Mouse (Mus musculus): Measurements from ENCODE around the gene Mfsd8.
A peak's percentile ranks its signal among the peaks of the same experiment; 100 is the strongest.
"Not testable (repeated sequence)": the region's sequence is repeated elsewhere in the genome, so short reads cannot be mapped to it uniquely, and the experiment has no call there.

Mfsd8 gene

GRCm38 (mm10) chr3:40846473-40846956, at the start of gene Mfsd8:
Gene Mfsd8, minus strand, starts transcription at chr3:40846886.
- DNase-seq (ENCODE audit: low spot score in 2 of 2): peak; percentile 86 to 95

- peak; percentile 0 to 4 for DNase-seq (ENCODE audit: low spot score in 2 of 2)
Observed at GRCm38 (mm10) chr3:40894336-40894735, 47.6 kb upstream of the Mfsd8 start.

GRCm38 (mm10) chr3:40893816-40894258, 47.2 kb upstream of the Mfsd8 start:
- DNase-seq (ENCODE audit: low spot score in 2 of 2): peak; percentile 87 to 98

- DNase-seq (ENCODE audit: low spot score in 2 of 2): not testable (repeated sequence)
Observed at GRCm38 (mm10) chr3:40853123-40853738, 6.5 kb upstream of the Mfsd8 start.

GRCm38 (mm10) chr3:40847936-40848335, 1.2 kb upstream of the Mfsd8 start:
- not testable (repeated sequence) for DNase-seq (ENCODE audit: low spot score in 2 of 2)

GRCm38 (mm10) chr3:40847018-40847417, 332 bp upstream of the Mfsd8 start:
- peak; percentile 29 to 41 for DNase-seq (ENCODE audit: low spot score in 2 of 2)

GRCm38 (mm10) chr3:40846957-40847017, 101 bp upstream of the Mfsd8 start, which contains the start of gene Abhd18:
Gene Abhd18, plus strand, starts transcription at chr3:40846970.
- not testable (repeated sequence) for DNase-seq (ENCODE audit: low spot score in 2 of 2)

- DNase-seq (ENCODE audit: low spot score in 2 of 2): peak in 1 of 2 experiments; percentile 7
Observed at GRCm38 (mm10) chr3:40845521-40845920, 1.2 kb downstream of the Mfsd8 start.

- DNase-seq (ENCODE audit: low spot score in 2 of 2): no peak
Observed at GRCm38 (mm10) chr3:40813275-40813674, 33.4 kb downstream of the Mfsd8 start.

GRCm38 (mm10) chr3:40809894-40810293, 36.8 kb downstream of the Mfsd8 start:
- no peak for DNase-seq (ENCODE audit: low spot score in 2 of 2)

GRCm38 (mm10) chr3:40808686-40809085, 38.0 kb downstream of the Mfsd8 start:
- no peak for DNase-seq (ENCODE audit: low spot score in 2 of 2)

GRCm38 (mm10) chr3:40806871-40807270, 39.8 kb downstream of the Mfsd8 start:
- DNase-seq (ENCODE audit: low spot score in 2 of 2): no peak

GRCm38 (mm10) chr3:40800373-40800823, 46.3 kb downstream of the Mfsd8 start:
- peak in 1 of 2 experiments; percentile 9 for DNase-seq (ENCODE audit: low spot score in 2 of 2)

- peak; percentile 91 to 95 for DNase-seq (ENCODE audit: low spot score in 2 of 2)
Observed at GRCm38 (mm10) chr3:40799530-40800372, 46.9 kb downstream of the Mfsd8 start, which contains the start of gene Plk4. Gene Plk4, plus strand, starts transcription at chr3:40800019.

- DNase-seq (ENCODE audit: low spot score in 2 of 2): peak in 1 of 2 experiments; percentile 20
Observed at GRCm38 (mm10) chr3:40798500-40798899, 48.2 kb downstream of the Mfsd8 start.

- DNase-seq (ENCODE audit: low spot score in 2 of 2): no peak
Observed at GRCm38 (mm10) chr3:40798054-40798453, 48.6 kb downstream of the Mfsd8 start.

GRCm38 (mm10) chr3:40793783-40794182, 52.9 kb downstream of the Mfsd8 start:
- DNase-seq (ENCODE audit: low spot score in 2 of 2): no peak

Measured in urinary bladder, adult 18-20 months (tissue).